Mouse (Mus musculus) lung, adult 10 weeks (tissue): Measurements from ENCODE around the gene Dcdc2a. TPM values are rescaled to one million over a fixed set of nuclear protein-coding genes. Genes with fewer than 3 reads are reported as not detected.

Experiments
- polyA plus RNA-seq: library from polyadenylated mRNA; stranded (reverse); fragments of 350-450 nt; fragmentation: Illumina TruSeq; extraction: RNeasy Lipid Tissue Mini Kit (QIAGEN cat#74804); gene quantifications from one replicate; pipeline ENCODE4 v1.2.3, GENCODE M21; 2014; ENCODE audit warnings: low read depth, low replicate concordance; ENCODE audit not compliant: insufficient read depth

The Dcdc2a gene
- 2.3 TPM for polyA plus RNA-seq

DNA sequence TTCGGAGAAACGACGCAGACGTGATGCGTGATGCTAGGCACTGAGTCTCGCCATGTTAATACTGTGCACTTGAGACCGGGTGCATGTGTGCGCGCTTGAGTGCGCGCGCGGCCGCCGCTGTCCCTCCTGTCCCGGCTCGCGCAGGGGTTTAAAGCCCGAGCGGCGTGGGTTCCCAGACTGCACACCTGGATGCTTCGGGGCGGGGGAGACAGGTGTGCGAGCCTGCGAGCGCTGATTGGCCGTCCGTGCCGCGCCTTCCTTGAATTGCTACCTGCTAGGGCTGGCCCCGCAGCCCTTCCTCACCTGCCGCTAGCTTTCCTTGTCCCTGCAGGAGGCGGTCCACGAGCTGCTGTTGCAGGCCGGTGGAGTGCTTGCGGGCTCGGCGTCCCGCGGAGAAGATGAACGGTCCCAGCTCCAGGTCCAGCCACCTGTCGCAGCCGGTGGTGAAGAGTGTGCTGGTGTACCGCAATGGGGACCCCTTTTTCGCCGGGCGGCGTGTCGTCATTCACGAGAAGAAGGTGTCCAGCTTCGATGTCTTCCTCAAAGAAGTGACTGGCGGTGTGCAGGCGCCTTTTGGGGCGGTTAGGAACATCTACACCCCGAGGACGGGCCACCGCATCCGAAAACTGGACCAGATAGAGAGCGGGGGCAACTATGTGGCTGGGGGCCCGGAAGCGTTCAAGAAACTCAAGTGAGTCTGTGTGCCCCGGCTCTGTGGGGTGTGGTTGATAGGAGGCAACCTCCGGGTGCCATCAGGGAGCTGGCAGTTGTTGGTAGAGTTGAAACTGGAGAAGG lies at the start of gene Dcdc2a:
TSS of gene Dcdc2a (plus strand) at position 132 of the 795 bp plus-strand sequence.

GRCm38 (mm10) chr13:25019793-25020539 lies 35.8 kb upstream of the Dcdc2a start, which contains the start of gene Mrs2:
TSS of gene Mrs2 (minus strand) at chr13:25020379.

Other genes with a start within 250 kb of the Dcdc2a start
- gene Acot13, start 224.5 kb upstream of the Dcdc2a start, polyA plus RNA-seq = 97.3 TPM
- gene Tdp2, start 224.3 kb upstream of the Dcdc2a start, polyA plus RNA-seq = 12.3 TPM
- gene D130043K22Rik, start 210.9 kb upstream of the Dcdc2a start, polyA plus RNA-seq = 0.21 TPM
- 2.2 TPM for gene Aldh5a1, start 118.3 kb upstream of the Dcdc2a start, polyA plus RNA-seq
- gene Gpld1, start 112.9 kb upstream of the Dcdc2a start, polyA plus RNA-seq = 1.7 TPM
- 7.7 TPM for gene Mrs2, start 35.6 kb upstream of the Dcdc2a start, polyA plus RNA-seq
- gene Nrsn1, start 214.5 kb downstream of the Dcdc2a start, polyA plus RNA-seq = not detected